Mouse (Mus musculus) brain, embryonic 14.5 days (tissue): ENCODE measurements at regions not wholly inside any gene's neighbourhood (a gene's known extent, or its start where the extent isn't known, plus 50 kb on each side); places are given as distances from the start of the nearest gene placed in this dataset.

Experiments
- CTCF ChIP-seq: fragments of 200-500 bp; IDR thresholded peaks from 2 replicates; pipeline ENCODE4 v1.5.1; 2012; ENCODE audit warnings: inconsistent platforms, mild to moderate bottlenecking, moderate library complexity, borderline replicate concordance; ENCODE audit not compliant: insufficient read depth, insufficient read length; ENCODE audit errors: extremely low read depth
- POLR2A ChIP-seq: fragments of 200-500 bp; IDR thresholded peaks from 2 replicates; pipeline ENCODE4 v1.6.1; 2012; ENCODE audit warnings: mild to moderate bottlenecking, inconsistent platforms, borderline replicate concordance; ENCODE audit not compliant: poor library complexity, insufficient read depth, insufficient read length, severe bottlenecking; ENCODE audit errors: extremely low read depth

DNA sequence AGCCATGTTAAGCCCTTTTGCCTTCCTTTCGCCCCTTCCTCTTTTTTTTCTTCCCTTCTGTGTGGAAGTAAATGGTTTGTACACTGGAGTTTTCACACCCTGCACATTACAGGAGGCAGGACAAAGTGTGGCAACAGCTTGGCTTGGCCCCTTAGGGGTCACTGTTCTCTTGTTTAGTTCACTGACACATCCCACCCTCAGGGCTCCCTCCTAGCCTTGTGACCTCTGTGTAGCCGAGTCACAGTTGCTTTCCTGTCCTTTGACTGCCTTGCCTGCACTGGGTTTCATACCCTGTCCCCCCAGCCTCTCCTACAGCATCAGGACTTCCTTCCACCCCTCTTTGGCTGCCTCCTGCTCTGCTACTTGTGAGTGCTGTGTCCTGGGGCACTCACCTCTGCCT is 835.6 kb upstream of the Car8 start:
- no peak for TF ChIP-seq CTCF
- no peak for TF ChIP-seq POLR2A
